Mouse (Mus musculus) forebrain, postnatal 0 days (tissue): Measurements from ENCODE around the gene Mcam. TPM values are rescaled to one million over a fixed set of nuclear protein-coding genes. Genes with fewer than 3 reads are reported as not detected.

Experiments
- ATAC-seq: fragments of 200-750 bp; cut with Nextera tagmentation; 2 replicates; pipeline ENCODE4 v1.8.0; 2017; ENCODE audit warnings: mild to moderate bottlenecking, moderate library complexity
- DNase-seq: peaks from one replicate; pipeline ENCODE4 v3.0.0-alpha.2; 2015
- H3K27ac ChIP-seq: fragments of 300-500 bp; sonication (generic); 2 replicates; pipeline ENCODE4 v1.5.1; 2014; ENCODE audit warnings: low read depth, mild to moderate bottlenecking, antibody characterized with exemption, low read length, moderate library complexity, mixed read lengths
- H3K27me3 ChIP-seq: fragments of 300-500 bp; sonication (generic); 2 replicates; pipeline ENCODE4 v1.6.1; 2014; ENCODE audit warnings: mild to moderate bottlenecking, low read length, mixed read lengths; ENCODE audit not compliant: insufficient read depth
- H3K36me3 ChIP-seq: fragments of 300-500 bp; sonication (generic); 2 replicates; pipeline ENCODE4 v1.6.1; 2014; ENCODE audit warnings: mild to moderate bottlenecking, moderate library complexity; ENCODE audit not compliant: insufficient read depth
- H3K4me1 ChIP-seq: fragments of 300-500 bp; sonication (generic); 2 replicates; pipeline ENCODE4 v1.6.1; 2014; ENCODE audit warnings: antibody characterized with exemption; ENCODE audit not compliant: insufficient read depth
- H3K4me2 ChIP-seq: fragments of 300-500 bp; sonication (generic); 2 replicates; pipeline ENCODE4 v1.6.1; 2014; ENCODE audit warnings: low read depth, mild to moderate bottlenecking, moderate library complexity
- H3K4me3 ChIP-seq: fragments of 300-500 bp; sonication (generic); 2 replicates; pipeline ENCODE4 v1.5.1; 2014; ENCODE audit warnings: low read depth, low read length, mixed read lengths
- H3K9ac ChIP-seq: fragments of 300-500 bp; sonication (generic); 2 replicates; pipeline ENCODE4 v1.6.1; 2014; ENCODE audit warnings: mild to moderate bottlenecking
- H3K9me3 ChIP-seq: fragments of 300-500 bp; sonication (generic); 2 replicates; pipeline ENCODE4 v1.6.1; 2016; ENCODE audit warnings: low read length
- CTCF ChIP-seq: sonication (generic); IDR thresholded peaks from 2 replicates; pipeline ENCODE4 v1.5.1; 2016; ENCODE audit warnings: antibody characterized with exemption, control low read depth, low read depth
- WGBS: fragments of 180-500 bp; shearing (Covaris S2); extraction: QIAGEN DNeasy Blood & Tissue Kit; methylation state at CpG from one replicate; pipeline ENCODE4 v1.1.7; 2014; 5-methylcytosine and 5-hydroxymethylcytosine counted together
- polyA plus RNA-seq: library from polyadenylated mRNA; unstranded; fragments of >200 nt; fragmentation: Nextera tagmentation; extraction: Ambion mirVana; gene quantifications from 2 replicates; pipeline ENCODE4 v1.2.1, GENCODE M21; 2015
- total RNA-seq: library from RNA; depleted of rRNA; stranded (reverse); fragments of >200 nt; gene quantifications from 2 replicates; pipeline ENCODE4 v1.2.3, GENCODE M21; 2014

Mcam gene
- total and polyA plus RNA-seq, 2 experiments from 2014 or later = 5.0 to 21.1 TPM

DNA sequence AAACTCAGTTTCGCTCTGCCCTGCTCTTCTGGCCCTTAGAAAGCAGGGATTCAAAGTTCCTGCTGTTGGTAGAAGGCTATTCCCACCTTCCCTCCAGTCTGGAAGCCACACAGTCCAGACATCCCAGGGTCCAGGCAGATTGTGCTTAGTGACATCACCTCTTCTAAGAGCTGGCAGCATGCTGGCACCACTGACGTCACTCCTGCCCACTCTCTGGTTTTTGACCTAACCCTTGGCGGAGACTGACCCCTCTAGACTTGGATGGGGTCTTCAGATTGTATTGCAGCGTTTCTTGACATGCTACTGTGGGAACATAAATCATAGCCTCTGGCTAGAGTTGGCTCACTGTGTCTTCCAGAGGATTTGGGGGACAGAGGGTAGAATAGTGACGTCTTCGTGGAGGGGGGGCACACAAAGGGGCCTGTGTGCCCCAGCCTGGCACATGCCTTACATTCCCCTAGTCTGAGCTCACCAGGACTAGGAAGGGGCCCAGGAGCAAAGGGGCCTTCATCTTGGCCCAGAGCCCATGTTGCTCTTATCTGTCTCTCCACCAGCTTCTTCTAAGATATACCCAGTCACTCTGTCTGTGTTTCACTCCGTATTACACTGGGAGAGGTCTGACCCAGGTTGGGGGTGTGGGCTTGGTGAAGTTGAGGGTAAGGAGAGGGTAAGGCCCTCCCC, 1.6 kb downstream of the Mcam start:
- Histone ChIP-seq H3K9ac (no peak overlapping the region), H3K4me1 (peaks cover 8% of the 10 kb centered on the region; the same call in 1 of the 2 replicates), H3K36me3 (no peaks in the 10 kb centered on the region), H3K4me2 (peak overlapping the region; percentile 86), H3K4me3 (no peak overlapping the region), H3K9me3 (no peaks in the 10 kb centered on the region), H3K27me3 (peaks cover 22% of the 10 kb centered on the region), H3K27ac (no peak overlapping the region)
- no peak for ATAC-seq
- 42% methylated on average over 7 of the region's 7 CpGs for WGBS
- TF ChIP-seq CTCF = no peak
- no peak for DNase-seq

DNA sequence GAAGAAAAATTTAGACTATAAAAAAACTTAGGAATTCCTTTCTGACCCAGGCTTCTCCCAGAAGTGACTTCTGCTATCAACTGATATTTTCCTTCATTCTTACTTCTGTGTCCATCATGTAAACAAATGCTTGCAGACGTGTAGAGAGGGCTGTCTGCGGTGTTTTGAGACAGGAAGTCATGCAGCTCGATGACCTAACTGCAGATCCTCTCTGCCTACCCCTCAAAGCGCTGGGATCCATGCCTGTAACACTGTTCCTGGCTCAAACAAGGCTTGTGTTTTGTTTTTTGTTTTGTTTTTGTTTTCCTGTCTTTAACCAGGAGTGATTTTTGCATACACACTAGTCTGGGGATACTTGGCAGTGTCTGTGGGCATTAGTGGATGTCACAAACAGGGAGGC, 3.6 kb downstream of the Mcam start:
- Histone ChIP-seq H3K36me3 (0 out of 2 replicates have a peak, but pooled peaks cover 3% of the 10 kb centered on the region), H3K9ac (no peak overlapping the region), H3K9me3 (no peaks in the 10 kb centered on the region), H3K4me1 (peaks cover 8% of the 10 kb centered on the region; the same call in 1 of the 2 replicates), H3K27me3 (peaks cover 16% of the 10 kb centered on the region), H3K4me3 (no peak overlapping the region), H3K4me2 (no peak overlapping the region), H3K27ac (no peak overlapping the region)
- no peak for DNase-seq
- no peak for ATAC-seq
- no peak for TF ChIP-seq CTCF
- WGBS = 67% methylated on average over 4 of the region's 4 CpGs

DNA sequence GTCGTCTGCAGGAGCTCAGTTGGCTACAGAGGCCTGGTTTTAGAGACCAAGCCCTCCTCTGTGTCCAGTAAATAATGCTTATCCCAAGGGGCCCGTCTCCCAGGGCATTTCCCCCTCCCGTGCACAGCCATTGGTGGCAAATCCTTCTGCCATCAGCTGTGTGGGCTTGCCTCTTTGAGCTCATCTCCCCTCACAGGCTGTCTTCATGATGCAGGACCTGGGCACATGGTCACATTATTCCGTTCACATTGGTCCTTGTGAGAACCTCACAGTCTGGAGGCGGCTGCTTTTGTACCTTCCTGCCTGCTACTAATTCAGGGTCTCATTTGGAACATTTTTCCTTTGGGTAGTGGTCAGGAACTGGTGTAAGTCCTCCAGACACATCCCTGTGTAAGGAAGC, 7.7 kb downstream of the Mcam start:
- DNase-seq (no peak), ATAC-seq (no peak)
- H3K27ac ChIP-seq = no peak overlapping the region
- no peaks in the 10 kb centered on the region for H3K4me1 ChIP-seq
- no peak overlapping the region for H3K4me2 ChIP-seq
- WGBS = 63% methylated on average over 5 of the region's 5 CpGs
- H3K4me3 ChIP-seq = no peak overlapping the region
- H3K9ac ChIP-seq = no peak overlapping the region
- H3K9me3 ChIP-seq = no peaks in the 10 kb centered on the region
- H3K27me3 ChIP-seq = no peaks in the 10 kb centered on the region
- H3K36me3 ChIP-seq = peaks cover 23% of the 10 kb centered on the region
- no peak for TF ChIP-seq CTCF

DNA sequence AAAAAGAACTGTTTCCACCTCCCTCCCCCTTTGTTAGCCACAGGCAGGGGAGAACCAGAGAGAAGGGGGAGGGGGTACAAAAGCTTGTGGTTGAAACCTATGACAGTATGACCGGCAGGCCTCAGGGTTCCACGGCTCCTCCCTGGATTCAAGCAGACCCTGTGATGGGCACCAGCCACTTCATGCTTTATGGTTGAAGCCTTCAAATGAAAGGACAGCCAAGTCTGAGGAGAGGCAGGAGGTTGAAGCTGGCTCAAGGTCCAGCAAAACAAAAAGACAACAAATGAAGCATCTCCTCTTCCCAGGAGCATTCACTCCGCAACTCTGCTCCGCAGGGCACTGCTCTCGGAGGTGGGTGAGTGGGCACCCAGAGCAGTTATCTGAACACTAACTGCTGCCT, 9.2 kb downstream of the Mcam start:
- Histone ChIP-seq H3K27me3 (no peaks in the 10 kb centered on the region), H3K4me2 (no peak overlapping the region), H3K36me3 (peaks cover 23% of the 10 kb centered on the region), H3K9ac (no peak overlapping the region), H3K27ac (no peak overlapping the region), H3K4me1 (no peaks in the 10 kb centered on the region), H3K4me3 (no peak overlapping the region), H3K9me3 (no peaks in the 10 kb centered on the region)
- no peak for TF ChIP-seq CTCF
- WGBS = 61% methylated on average over 5 of the region's 5 CpGs
- DNase-seq = no peak
- ATAC-seq = no peak

DNA sequence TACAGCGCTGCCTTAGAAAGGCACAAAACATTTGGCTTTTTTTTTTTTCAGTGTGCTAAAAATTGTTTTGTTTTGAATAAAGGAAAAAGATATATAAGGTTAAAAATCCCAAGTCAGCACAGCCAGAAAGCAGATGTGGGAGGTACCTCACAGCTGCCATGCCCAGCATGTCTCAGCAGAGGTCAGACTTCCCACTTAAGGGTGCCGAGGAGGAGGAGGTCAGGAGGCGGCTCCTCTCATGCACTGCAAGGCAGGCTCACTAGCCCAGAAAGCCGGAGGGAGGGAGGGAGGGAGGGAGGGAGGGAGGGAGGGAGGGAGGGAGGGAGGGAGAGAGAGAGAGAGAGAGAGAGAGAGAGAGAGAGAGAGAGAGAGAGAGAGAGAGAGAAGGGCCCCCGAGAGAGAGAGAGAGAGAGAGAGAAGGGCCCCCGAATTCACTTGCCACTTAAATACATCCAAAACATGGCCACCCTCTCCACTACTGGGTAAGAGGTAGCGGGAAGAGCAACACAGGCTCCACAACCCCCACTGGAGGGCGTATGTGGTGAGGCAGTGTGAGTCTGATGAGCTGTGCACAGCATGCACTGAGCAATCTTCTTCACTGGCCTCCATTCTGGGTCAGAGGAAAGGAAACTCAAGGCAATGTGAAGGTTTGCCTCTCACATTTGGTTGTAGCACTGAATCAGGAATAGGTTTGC, 9.9 kb downstream of the Mcam start:
- peak; percentile 64; the same call in 1 of the 2 replicates for ATAC-seq

DNA sequence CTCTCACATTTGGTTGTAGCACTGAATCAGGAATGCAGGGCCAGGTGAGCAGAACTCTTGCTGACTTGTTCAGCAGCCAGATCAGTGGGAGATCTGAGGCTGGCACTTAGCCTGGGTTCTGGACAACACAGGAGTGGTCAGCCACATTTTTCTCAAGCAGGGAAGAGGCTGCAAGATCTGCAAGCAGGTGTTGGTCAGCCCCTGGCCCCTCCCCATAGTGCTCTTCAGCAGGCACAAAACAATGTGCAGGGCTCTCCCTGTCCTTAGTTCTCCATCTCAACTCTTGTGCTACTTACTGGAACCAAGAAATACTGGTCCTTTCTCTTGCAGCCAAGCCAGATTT, 10.4 kb downstream of the Mcam start:
- DNase-seq (no peak), ATAC-seq (no peak)
- Histone ChIP-seq H3K9ac (no peak overlapping the region), H3K27ac (no peak overlapping the region), H3K4me1 (no peaks in the 10 kb centered on the region), H3K9me3 (no peaks in the 10 kb centered on the region), H3K36me3 (peaks cover 29% of the 10 kb centered on the region), H3K27me3 (no peaks in the 10 kb centered on the region), H3K4me2 (no peak overlapping the region), H3K4me3 (no peak overlapping the region)
- no peak for TF ChIP-seq CTCF

More for the DNA sequence above, 9.9 kb downstream of the Mcam start:
- H3K27ac ChIP-seq = no peak overlapping the region
- no peaks in the 10 kb centered on the region for H3K9me3 ChIP-seq
- 24% methylated on average over 6 of the region's 8 CpGs for WGBS
- H3K4me3 ChIP-seq = no peak overlapping the region
- no peak overlapping the region for H3K9ac ChIP-seq
- H3K36me3 ChIP-seq = peaks cover 24% of the 10 kb centered on the region
- no peaks in the 10 kb centered on the region for H3K27me3 ChIP-seq
- H3K4me1 ChIP-seq = no peaks in the 10 kb centered on the region
- peak; percentile 23; the same call in 1 of the 2 replicates for TF ChIP-seq CTCF
- DNase-seq = no peak
- no peak overlapping the region for H3K4me2 ChIP-seq

DNA sequence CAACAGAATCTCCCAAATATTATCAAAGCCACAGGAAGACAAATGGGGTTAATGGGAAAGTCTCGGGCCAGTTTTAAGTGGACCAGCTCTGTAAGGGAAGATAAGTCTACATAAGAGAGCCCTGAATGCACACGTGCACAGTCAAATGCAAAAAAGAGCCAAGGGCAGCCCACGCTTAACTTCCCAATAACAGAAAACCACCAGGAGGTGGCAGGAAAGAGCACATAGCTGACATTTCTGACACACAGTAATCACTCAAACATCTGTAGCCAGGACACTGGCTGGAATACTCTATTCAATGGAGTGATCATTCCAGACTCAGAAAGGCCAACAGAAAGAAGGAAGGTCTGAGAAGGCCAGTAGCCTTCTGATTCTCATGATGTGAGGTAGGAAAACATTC, 13.0 kb downstream of the Mcam start:
- peaks cover 39% of the 10 kb centered on the region for H3K36me3 ChIP-seq
- no peak for ATAC-seq

More for the DNA sequence above, 13.0 kb downstream of the Mcam start:
- peak; percentile 19 for DNase-seq
- Histone ChIP-seq H3K27ac (no peak overlapping the region), H3K27me3 (no peaks in the 10 kb centered on the region), H3K4me1 (no peaks in the 10 kb centered on the region), H3K9ac (no peak overlapping the region), H3K9me3 (no peaks in the 10 kb centered on the region), H3K4me2 (no peak overlapping the region), H3K4me3 (no peak overlapping the region)
- peak; percentile 57 for TF ChIP-seq CTCF
- WGBS = 52% methylated on average over 3 of the region's 3 CpGs
